Mouse (Mus musculus) adrenal gland, postnatal 36 days (tissue): Measurements from ENCODE around the gene Fat1. TPM values are rescaled to one million over a fixed set of nuclear protein-coding genes. Genes with fewer than 3 reads are reported as not detected.
"Not testable (repeated sequence)": the region's sequence is repeated elsewhere in the genome, so short reads cannot be mapped to it uniquely, and the experiment has no call there.

Source experiments
- DNase-seq, 2 experiments: peaks; one replicate each; pipeline ENCODE4 v3.0.0; 2021; ENCODE audit warnings: mixed read lengths in 1 of 2
- total RNA-seq, 2 experiments: library from RNA; stranded (reverse); gene quantifications; 2 replicates each; pipeline ENCODE4 v1.2.3; 2021

The Fat1 gene
- total RNA-seq, 2 experiments from 2014 or later, result 79.2 to 110 TPM

- DNase-seq, result no peak
These were observed 129.1 kb downstream of the Fat1 start for GRCm38 (mm10) chr8:45064197-45064869.

- DNase-seq, result not testable (repeated sequence)
These were observed 130.1 kb downstream of the Fat1 start for GRCm38 (mm10) chr8:45065391-45065790.

GRCm38 (mm10) chr8:45068759-45069386 lies 133.6 kb downstream of the Fat1 start, which contains the start of gene Mtnr1a:
TSS of gene Mtnr1a (plus strand) at chr8:45069137.
- peak; percentile 92 to 93 for DNase-seq

GRCm38 (mm10) chr8:45070949-45071348 lies 135.7 kb downstream of the Fat1 start:
- no peak for DNase-seq

- no peak for DNase-seq
These were observed 145.6 kb downstream of the Fat1 start for GRCm38 (mm10) chr8:45080850-45081249.

GRCm38 (mm10) chr8:45093599-45093998 lies 158.4 kb downstream of the Fat1 start:
- DNase-seq, result no peak

Other genes with a start within 250 kb of the Fat1 start
- gene Mtnr1a, start 133.7 kb downstream of the Fat1 start, total RNA-seq, result not detected